Mouse (Mus musculus) spleen, postnatal 0 days (tissue): ENCODE measurements around the gene Rab6b. TPM values are rescaled to one million over a fixed set of nuclear protein-coding genes. Genes with fewer than 3 reads are reported as not detected.

Source experiments
- polyA plus RNA-seq: library from polyadenylated mRNA; unstranded; fragments of >200 nt; fragmentation: Nextera tagmentation; extraction: Ambion mirVana; gene quantifications from 2 replicates; pipeline ENCODE4 v1.2.1, GENCODE M21; 2015

The Rab6b gene
- 2.2 and 2.4 TPM in 2 replicates for polyA plus RNA-seq

DNA sequence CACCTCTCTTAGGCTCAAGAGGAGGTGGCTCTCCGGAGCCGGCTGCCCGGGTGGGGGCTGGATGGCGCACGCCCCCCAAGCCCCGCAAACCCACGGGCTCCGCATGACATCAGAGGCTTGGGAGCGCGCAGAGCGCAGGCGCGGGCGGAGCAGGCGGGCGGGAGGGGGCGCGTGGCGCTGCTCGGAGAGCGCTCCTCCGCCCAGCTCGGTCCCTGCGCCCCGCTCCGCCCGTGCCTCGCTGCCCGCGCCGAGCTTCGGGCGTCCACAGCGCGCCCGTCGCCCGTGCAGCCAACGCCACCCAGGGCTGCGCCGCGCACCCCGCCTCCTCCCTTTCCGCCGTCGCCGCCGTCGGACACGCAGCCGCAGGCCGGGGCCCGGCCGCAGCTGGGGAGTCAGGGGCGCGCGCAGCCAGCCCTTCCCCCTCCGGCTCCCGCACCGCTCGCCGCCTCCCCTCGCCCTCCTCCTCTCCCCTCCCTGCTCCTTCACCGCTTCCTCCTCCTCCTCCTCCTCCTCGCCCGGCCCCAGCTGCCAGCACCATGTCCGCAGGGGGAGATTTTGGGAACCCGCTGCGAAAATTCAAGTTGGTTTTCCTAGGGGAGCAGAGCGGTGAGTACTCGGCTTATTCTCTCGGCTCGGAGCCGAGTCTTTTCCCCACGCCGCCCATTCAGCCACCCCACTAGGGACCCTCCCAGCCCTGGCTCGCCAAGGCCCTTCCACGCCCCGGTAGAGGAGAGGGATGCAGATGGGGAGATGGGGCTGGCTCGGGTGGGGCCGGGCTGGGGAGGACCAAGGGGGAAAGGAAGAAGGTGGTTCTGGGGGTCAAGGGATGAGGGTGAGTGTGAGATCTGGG is at the start of gene Rab6b:
Gene Rab6b (plus strand): TSS at position 167 of the 850 bp plus-strand sequence.

DNA sequence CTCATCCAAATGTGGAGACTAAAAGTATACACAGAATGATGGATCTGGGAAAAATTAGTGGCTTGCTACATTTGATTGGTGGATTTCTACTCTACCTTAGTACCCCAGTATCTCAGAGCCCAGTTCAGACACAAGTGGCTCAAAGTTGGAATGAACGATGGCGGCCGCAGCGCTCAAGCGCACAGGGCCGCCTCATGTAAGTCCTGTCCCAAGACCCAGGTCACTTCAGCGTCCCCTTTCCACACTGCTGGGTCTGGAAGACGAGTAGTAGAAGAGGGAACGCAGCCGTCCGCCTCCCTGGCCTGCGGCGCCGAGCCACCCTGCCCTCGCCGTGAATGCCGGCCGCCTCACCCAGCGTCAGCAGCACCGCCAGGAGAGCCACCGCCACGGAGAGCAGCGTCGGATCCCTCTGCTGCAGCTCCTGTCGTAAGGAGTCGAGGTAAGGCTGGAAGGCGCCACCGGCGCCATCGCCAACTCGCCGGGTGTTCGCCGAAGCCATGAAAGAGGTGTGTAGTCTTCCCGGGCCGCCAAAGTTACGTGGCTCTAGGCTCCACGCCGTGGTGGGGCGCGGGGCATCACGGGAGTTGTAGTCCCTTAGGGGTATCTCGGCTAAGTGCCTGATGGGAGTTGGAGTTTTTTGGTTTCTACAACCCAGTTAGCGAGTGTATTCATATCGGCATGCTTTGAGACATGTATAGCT is 90.1 kb downstream of the Rab6b start, which contains the start of gene Srprb:
Gene Srprb (minus strand): TSS at position 577 of the 700 bp plus-strand sequence.

DNA sequence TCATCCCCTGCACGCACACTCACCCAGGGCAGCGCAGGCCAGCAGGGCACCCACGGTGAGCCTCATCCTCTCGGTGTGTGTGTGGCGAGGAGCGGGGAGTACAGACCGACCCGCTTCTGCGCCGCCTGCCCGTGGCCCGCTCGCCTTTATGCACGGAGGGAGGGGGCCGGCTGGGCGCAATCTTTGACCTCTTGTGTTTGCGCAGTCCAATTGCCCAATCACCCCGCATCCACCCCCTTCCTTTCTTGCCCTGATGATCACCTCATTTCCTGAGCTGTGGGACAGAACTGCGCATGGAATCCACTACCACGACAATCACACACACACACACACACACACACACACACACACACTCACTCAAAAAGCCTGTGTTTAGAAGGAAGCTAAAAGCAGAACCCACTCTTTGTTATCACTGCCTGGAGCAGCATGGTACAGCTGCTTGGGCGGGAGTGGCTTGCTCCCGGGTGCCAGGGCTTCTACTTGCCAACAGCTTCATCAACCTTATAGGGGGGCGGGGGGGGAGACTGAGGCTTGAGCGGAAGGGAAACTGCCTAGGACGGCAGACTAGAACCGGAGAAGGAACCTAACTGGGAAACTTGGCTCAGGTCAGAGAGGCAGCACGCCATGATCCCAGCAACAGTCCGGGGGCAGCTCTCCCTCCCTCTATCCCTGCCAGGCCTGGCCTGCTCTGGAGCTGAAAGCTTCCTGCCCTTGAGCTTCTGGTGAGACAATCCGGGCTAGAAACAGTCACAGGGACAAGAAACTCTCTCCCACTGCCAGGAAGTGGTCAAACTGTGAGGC is 118.8 kb downstream of the Rab6b start, which contains the start of the genes Gm20425 and Trf:
Gene Gm20425 (minus strand): TSS at position 157 of the 801 bp plus-strand sequence.
Gene Trf (minus strand): TSS at position 294 of the 801 bp plus-strand sequence.

Other genes with a start within 250 kb of the Rab6b start
- gene Slco2a1, start 123.1 kb upstream of the Rab6b start, polyA plus RNA-seq = 18.7 and 25.4 TPM in 2 replicates
- gene Srprb, start 90.3 kb downstream of the Rab6b start, polyA plus RNA-seq = 16.0 and 19.0 TPM in 2 replicates
- 2.2 and 4.3 TPM in 2 replicates for gene Gm20425, start 118.5 kb downstream of the Rab6b start, polyA plus RNA-seq
- gene Trf, start 118.7 kb downstream of the Rab6b start, polyA plus RNA-seq = 56.6 and 76.2 TPM in 2 replicates
- gene 1300017J02Rik, start 193.3 kb downstream of the Rab6b start, polyA plus RNA-seq = 30.8 and 34.0 TPM in 2 replicates
- gene Topbp1, start 193.4 kb downstream of the Rab6b start, polyA plus RNA-seq = 54.5 and 60.3 TPM in 2 replicates